Mouse (Mus musculus) T-helper 2 cell (primary cell): ENCODE results near the gene Cdh4.

Experiments
- in situ Hi-C: fragments of 300-600 bp; cut with MboI, MseI; formaldehyde crosslinking; loops from one replicate; pipeline ENCODE4 v1.15.1; 2025; ENCODE audit warnings: high pct_unique_total_duplicates

Gene Cdh4

DNA sequence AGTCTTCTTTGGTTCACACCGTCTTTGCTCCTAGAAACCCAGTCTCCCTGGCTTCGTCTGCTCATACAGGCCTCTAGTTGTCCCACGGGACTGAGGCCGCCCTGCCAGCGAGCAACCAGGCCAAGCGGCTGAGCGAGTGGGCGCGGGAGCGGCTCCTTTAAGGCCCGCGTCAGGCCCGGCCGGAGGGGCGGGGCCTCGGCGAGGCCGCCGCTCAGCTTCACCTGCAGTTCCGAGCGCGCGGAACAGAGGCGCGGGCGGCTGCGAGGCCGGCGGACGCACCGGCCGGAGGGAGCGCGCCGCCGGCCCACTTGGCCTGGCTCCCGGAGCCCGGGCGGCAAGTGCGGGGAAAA is at the start of gene Cdh4:
Cdh4 (plus strand) TSS at position 241 of the 350 bp plus-strand sequence.
- in situ Hi-C loops: no loop called here

- in situ Hi-C loops: no loop called here
These were observed 46.8 kb upstream of the Cdh4 start for GRCm38 (mm10) chr2:179395442-179395841.

DNA sequence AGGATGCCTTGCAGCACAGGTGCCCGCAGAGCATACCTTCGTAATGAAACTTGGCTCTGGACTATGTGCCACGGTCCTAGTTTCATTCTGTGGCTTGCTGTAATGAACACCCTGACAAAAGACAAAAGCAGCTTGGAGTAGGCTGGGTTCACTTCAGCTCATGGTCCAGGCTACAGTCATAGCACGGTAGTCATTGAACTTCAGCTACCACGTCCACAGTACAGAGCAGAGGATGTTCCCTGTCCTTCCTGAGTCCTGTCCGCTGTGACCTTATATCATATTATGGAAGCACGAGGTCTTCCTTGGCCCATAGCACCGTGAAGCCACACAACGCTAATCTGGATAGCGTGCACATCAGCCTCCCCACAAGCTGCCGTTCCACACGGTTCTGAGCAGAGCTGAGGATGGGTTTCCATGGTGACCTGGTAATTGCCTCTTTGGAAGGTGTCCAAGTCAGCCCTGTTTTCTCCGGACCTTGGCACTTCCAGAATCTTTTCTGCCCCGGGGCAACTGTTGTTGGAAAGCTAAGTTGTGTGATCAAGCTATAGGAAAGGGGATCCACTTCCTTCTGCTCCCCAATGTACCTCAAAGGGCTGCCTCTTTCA is 42.5 kb upstream of the Cdh4 start:
- in situ Hi-C loops: no loop called here

- in situ Hi-C loops: no loop called here
These were observed 31.2 kb upstream of the Cdh4 start for GRCm38 (mm10) chr2:179410866-179411561.

DNA sequence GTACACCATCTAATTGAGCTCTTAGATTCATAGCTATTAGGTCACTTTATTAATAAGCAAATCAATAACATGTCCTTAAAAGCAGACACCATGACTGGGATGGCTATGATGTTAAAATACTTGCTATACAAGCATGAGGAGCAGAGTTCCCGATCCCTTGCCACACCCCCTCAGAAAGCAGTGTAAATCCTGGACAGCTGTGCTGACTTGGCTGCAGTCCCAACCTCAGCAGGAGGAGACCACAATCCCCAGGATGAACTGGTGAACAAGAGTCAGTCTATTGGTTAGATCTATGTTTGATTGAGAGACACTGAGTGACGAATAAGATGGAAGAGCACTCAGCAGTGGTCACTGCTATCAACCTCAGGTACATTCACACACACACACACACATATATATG is 29.3 kb upstream of the Cdh4 start:
- in situ Hi-C loops: no loop called here

- in situ Hi-C loops: no loop called here
These were observed 28.0 kb upstream of the Cdh4 start for GRCm38 (mm10) chr2:179414253-179414652.

- in situ Hi-C loops: no loop called here
These were observed 27.5 kb upstream of the Cdh4 start for GRCm38 (mm10) chr2:179414704-179415103.

GRCm38 (mm10) chr2:179415892-179416403 is 26.3 kb upstream of the Cdh4 start:
- in situ Hi-C loops: no loop called here

DNA sequence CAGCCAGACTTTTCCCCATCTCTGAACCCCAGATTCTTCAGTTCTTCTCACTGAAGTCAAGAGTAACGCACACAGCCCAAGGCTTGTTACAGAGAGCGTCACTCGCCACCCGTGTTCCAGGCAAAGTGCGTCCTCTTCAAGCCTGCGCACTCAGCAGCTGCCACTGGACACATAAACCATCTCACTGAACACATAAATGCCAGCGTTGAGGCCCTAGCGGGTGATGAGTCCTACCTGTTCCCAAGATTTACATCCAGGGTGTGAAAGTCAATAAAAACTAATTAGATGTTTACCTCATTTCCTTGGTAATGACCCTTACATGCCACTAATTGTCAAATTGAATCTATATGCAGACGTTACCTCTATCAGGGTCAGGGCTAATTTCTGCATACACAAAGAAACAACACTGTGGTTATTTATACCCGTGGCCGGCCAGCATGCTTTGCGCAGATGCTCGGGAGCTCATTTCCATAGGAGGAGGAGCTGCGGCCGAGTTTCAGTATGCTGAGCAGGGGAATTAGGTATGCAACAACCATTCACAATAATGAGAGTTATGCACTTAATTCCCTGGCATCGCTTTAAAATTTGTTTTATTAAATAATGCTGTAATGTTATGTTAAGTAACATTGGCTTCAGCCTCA is 25.5 kb upstream of the Cdh4 start:
- in situ Hi-C loops: no loop called here

- in situ Hi-C loops: no loop called here
These were observed 16.6 kb upstream of the Cdh4 start for GRCm38 (mm10) chr2:179425602-179426001.

DNA sequence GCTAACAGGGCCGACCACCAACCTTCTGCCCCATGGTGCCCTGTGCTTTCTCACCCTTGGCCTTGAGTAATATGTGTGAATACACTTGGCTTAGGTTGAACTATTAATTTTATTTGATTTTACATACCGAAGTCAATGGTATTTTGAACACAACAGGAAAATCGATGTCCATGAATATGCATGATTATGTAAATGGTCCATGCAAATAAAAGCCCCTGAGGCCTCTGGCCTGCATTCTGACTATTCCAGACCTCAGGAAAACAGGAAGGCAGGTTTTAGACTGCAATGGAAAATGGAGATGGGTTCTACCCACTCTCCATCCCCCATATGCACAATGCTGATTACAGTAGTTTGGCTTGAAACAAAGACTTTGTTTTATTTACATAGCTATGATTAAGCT is 13.3 kb upstream of the Cdh4 start:
- in situ Hi-C loops: no loop called here

GRCm38 (mm10) chr2:179440161-179440560 is 2.1 kb upstream of the Cdh4 start:
- in situ Hi-C loops: no loop called here

DNA sequence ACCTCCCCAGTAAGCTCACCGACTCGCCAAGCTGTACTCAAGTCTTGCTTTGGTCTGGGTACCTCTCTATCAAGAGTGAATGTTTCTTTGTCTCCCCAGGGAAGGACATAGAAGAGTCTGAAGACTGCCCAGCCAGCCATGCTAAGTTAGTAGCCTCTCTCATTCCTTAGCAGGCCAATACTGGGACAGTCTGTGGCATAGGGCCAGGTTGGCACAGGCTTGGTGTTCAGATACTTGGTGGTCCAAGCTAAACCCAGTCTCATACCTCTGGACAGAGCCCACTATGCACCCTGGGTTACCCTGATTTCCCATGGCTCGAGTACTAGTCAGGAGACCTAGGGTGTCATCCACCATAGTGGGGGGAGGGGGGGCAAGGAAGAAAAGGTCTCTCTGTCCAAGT is 1.1 kb upstream of the Cdh4 start:
- in situ Hi-C loops: no loop called here

DNA sequence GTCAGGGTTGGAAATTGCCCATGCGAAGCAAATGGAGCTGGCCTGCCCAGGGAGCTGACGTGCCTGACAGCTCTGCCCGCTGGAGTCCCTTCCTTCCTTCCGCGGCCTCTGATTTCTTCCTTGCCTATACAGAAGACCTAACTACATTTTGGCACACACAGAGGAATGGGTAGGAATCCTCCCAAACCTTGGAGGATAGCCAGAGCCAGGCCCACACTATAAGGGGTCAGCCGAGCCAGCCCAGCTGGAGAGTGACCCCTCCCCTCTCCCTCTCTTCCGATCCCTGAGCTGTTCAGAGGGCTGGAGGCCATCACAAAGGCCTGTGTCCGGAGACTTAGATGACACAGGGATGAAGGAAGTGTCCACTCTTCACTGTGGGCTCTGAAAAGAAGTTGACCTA is 514 bp upstream of the Cdh4 start:
- in situ Hi-C loops: no loop called here

DNA sequence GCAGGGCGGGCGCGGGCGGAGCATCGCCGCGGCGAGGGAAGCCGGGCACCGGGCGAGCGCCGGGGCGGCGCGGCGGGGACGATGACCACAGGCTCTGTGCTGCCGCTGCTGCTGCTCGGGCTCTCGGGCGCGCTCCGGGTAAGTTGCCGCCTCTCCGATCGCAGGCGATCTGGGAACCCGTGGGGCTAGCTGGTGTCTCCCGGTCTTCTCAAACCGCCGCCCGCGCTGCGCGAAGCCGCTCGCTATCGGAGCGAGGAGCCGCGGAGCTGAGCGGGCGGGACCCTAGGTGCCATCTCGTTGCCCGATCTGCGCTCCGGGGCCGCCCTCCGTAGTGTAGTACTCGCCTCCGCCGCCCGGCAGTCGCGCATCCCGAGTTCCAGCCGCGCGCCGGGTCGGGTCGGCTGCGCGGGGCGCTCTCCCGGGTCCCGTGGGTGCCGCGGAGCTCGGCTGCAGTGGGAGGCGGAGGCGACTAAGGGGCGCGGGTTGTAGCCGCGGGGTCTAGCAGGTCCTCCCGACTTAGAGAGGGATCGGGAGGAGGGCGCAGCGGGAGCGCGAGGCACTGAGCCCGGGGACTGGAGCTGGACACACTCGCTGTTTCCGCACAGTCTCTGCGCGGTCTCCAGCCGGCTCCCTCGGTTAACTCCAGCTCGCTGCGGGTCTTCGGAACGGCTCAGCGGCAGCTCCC is 452 bp downstream of the Cdh4 start:
- in situ Hi-C loops: no loop called here

DNA sequence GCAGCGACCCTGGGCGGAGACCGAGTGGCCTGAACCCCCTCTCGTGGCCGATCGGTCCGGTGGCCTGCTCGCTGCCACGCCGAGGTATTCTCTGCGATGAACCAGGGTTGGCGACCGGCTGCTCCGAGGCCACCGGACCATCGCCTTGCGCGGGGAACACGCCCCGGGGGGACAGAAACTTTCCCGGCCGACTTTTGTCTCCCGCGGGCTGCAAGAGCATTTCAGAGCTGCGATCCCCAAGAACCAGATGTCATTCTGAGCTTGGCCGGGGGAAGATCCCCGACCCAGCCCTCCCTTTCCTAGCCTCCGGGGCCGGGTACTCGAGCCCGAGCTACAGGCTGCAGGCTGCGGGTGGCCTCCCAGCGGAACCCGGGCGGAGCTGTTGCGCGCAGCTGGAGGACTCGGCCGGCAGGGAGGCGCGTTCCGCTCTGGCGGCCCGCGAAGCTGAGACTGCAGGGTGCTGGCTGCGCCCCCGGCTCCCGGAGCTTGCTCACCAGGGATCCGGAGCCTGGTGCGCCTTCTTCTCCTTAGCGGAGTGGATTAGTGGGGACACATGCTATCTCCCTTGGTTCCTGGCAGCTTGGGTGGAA is 1.1 kb downstream of the Cdh4 start:
- in situ Hi-C loops: no loop called here

GRCm38 (mm10) chr2:179443959-179444358 is 1.7 kb downstream of the Cdh4 start:
- in situ Hi-C loops: no loop called here

DNA sequence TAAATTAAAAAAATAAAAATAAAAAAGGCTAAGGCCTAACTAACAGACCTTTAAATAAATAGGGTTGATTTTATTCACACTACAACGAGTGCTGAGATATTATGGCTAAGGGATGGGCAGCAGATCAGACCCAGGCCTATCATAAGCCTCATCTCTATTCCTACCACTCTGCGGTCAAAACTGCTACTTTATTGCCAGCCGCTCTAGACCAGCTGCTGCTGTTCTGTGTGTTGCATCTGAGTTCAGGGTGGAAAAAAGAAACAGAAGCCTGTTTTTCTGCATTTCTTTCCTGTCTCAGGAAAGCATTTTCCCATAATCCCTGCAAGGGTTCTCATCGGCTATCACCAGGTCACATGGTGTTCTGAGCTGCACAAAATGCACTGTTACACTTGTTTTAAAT is 6.0 kb downstream of the Cdh4 start:
- in situ Hi-C loops: no loop called here

- in situ Hi-C loops: no loop called here
These were observed 6.8 kb downstream of the Cdh4 start for GRCm38 (mm10) chr2:179449018-179449417.

DNA sequence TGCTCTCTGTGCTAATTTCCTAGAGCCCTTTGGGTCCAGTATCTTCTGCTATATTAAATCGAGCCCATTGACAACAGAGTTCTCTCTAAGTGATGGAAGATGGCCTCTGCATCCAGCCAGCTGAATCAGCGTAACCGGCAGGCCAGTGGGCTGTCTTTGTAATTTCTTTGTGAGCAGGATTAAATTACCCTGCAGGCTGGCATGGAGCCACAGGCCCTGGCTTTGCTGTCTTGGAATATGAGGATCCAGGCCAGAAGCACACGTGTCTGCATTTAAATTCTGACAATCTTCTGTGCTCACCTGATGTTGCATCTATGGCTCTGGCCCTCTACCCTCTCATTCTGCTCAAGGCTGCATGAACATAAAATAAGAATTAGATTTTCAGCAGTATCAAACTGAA is 17.0 kb downstream of the Cdh4 start:
- in situ Hi-C loops: no loop called here

DNA sequence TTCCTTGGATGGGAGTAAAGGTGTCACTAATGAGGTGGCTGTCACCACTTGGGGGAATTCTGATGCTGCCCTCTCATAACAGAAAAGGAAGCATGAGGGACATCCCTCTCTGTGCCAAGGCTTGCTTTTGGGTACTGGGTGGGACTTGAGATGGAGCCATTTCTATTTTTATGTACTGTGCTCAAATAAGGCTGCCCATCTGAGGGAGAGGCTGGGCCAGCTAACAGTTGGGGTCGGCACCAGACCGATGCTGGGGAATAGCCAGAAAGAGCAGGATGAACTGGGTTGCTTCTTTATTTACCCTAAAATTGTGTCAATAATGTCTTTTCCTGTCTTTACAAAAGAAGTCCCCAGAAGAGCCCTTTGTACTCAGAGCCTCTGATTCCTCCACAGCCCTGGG is 17.4 kb downstream of the Cdh4 start:
- in situ Hi-C loops: no loop called here

- in situ Hi-C loops: no loop called here
These were observed 21.3 kb downstream of the Cdh4 start for GRCm38 (mm10) chr2:179463514-179463913.
